Mouse (Mus musculus): ENCODE results near the gene Sdhaf2. TPM values are rescaled to one million over a fixed set of nuclear protein-coding genes. Genes with fewer than 3 reads are reported as not detected.

Sdhaf2 gene
- total RNA-seq, 2 experiments from 2014 or later: 52.5 to 60.1 TPM

DNA sequence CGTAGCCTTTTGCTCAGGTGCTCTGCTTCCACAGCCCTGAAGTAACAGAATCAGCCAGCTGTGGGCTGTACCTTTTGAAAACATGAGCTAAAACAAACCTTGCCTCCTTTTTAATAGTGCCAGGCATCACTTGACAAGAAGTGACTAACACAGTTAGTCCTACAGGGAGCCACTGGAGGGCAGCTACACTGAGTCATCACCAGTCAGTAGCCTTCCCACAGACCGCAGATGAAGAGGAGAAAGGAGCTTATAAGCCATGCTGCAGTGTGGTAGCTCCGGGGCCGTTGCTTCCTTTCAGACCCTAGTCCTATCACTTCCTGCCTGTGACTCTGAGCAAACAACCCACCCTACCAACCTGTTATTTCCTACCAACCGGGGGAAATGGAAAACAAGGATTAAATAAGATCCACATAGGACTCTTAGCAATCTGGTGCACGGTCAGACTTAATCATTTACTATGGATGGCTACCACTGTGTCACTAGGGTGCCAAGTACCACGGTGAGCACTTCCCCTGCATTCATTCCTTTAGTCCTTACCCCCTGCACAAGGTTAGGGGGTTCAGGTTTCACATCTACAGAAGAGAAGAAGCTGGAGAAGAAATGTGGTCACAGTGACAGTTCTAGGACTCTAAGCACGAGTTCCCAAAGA, 28.3 kb downstream of the Sdhaf2 start:
- DNase-seq: no peak

GRCm38 (mm10) chr19:10496976-10497375, 29.0 kb downstream of the Sdhaf2 start:
- DNase-seq: no peak

- DNase-seq: no peak
These were observed 30.3 kb downstream of the Sdhaf2 start for GRCm38 (mm10) chr19:10495670-10496069.

- DNase-seq: peak; percentile 59
These were observed 39.6 kb downstream of the Sdhaf2 start for GRCm38 (mm10) chr19:10486264-10486738.

DNA sequence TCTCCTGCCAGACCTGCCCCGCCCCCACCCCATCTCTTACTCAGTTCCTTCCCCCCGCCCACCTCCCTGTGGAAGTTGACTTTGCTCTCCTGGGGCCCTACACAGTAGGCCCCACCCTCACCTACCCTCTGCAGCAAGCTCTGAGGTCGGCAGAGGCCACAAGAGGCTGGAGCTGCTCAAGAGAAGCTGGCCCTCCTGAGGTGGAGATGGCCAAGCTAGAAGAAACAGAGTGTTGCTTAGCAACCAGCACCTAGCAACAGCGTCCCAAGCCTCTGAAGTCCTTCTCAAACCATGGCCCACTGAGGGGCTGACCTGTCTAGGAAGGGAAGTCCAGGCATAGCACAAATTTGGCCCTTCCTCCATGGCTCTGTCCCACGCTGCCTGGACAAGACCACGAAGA, 43.2 kb downstream of the Sdhaf2 start, which contains the start of gene Ppp1r32:
Ppp1r32 (minus strand) TSS at position 226 of the 400 bp plus-strand sequence.
- DNase-seq: no peak

- DNase-seq: no peak
These were observed 46.4 kb downstream of the Sdhaf2 start for GRCm38 (mm10) chr19:10479541-10479940.

DNA sequence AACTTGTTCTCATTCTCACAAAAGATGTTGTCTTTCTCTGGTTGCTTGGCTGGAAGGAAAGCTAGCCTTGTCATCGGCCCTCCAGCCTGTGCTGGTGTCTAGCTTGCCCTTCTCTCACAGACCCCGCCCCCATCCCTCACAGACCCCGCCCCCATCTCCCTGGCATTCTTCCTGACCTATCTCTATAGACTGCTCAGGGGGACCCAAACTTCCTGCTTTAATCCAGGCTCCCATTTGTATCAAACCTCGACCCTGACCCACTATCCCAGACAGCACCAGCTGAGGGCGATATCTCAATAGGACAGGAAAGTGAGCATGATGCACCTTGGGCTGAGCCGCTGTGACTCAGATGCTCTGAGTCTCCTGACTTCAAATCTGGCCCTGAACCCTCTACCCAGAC, 52.2 kb downstream of the Sdhaf2 start:
- DNase-seq: no peak

GRCm38 (mm10) chr19:10472958-10473357, 53.0 kb downstream of the Sdhaf2 start:
- no peak for DNase-seq

- DNase-seq: peak; percentile 38
These were observed 56.7 kb downstream of the Sdhaf2 start for GRCm38 (mm10) chr19:10469171-10469658.

GRCm38 (mm10) chr19:10464427-10464826, 61.5 kb downstream of the Sdhaf2 start:
- DNase-seq: no peak

DNA sequence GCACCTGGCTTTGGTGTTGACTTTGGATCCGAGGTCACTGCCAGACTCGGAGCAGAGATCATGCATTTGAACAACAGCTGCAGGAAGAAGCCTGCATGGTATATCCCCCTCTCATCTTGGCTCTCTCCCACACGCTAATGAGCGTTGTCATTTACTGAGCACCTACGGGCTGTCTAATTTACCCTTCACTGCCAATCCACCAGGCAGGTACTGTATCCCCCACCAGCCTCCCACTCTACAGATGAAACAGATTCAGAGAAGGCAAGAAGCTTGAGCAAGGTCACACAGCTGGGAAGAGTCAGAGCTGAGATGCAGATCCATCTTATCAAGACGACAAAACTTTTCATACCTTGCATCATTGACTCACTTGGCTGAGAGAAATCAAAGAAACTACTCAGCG, 64.4 kb downstream of the Sdhaf2 start:
- DNase-seq: no peak

- no peak for DNase-seq
These were observed 66.0 kb downstream of the Sdhaf2 start for GRCm38 (mm10) chr19:10459907-10460306.

DNA sequence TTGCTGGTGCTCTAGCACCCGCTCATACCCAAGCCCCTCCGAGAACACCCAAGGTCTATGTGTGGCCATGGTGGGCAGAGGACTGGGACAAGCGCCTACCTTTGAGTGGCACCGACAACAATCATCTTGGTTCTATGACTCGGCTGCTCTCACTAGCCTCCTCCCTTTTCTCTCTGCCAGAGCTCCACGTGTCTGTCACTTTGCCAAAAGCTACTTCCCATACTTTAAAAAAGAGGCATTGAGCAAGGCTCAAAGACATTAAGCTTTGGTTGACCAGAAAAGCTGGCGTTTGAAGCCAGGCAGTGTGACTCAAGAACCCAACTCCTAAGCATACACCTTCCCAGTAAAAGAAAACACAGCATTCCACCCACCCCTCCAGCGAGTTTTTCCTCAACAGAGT, 67.8 kb downstream of the Sdhaf2 start:
- peak; percentile 69 for DNase-seq

GRCm38 (mm10) chr19:10457484-10457800, 68.5 kb downstream of the Sdhaf2 start:
- peak; percentile 80 for DNase-seq

DNA sequence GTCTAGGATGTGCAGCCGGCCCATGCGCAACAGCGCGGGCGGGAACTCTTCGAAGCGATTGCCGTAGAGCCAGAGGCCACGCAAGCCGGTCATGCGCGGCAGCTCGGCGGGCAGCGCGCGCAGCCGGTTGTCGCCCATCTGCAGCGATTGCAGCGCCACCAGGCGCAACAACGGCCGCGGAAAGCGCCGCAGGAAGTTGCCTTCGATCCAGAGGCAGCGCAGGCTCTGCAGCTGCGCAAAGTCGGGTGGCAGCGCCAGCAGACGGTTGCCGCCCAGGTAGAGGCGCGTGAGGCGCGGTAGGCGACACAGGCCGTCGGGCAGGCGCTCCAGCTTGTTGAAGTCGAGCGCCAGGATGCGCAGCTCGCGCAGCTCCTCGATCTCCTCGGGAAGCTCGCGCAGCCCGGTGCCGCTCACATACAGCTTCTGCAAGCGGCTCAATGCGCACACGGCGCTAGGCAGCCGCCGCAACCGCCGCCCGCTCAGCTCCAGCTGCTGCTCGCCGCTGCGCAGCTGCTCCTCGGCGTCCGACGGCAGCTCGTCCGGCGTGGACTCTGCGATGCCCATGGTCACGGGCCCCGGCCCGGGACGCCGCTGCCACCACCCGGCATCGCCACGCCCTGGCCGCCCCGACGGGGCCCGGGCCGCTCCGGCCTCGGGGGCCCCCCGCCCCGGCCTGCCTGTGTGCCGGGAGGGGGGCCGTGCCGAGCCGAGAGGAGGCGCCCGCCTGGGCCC, 69.0 kb downstream of the Sdhaf2 start, which contains the start of gene Lrrc10b:
Lrrc10b (minus strand) TSS at position 722 of the 732 bp plus-strand sequence.
- DNase-seq: peak; percentile 76

DNA sequence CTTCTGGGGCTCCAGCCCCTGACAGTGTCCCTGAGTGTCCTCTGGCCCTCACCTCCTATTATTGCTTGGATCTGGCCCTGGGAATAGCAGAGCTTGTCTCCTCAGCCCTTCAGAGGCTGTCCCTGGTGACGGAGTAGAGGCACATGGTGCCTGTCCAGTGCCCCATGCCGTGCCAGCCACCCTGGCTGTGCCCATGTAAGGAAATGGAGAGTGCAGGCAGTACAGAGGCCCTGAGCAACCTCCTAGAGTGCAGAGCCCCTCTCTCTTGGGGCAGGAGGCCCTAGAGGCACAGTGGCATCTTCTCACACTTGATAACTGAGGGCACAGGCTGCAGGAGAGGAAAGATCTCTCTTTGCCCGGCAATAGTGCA, 70.5 kb downstream of the Sdhaf2 start:
- no peak for DNase-seq

DNA sequence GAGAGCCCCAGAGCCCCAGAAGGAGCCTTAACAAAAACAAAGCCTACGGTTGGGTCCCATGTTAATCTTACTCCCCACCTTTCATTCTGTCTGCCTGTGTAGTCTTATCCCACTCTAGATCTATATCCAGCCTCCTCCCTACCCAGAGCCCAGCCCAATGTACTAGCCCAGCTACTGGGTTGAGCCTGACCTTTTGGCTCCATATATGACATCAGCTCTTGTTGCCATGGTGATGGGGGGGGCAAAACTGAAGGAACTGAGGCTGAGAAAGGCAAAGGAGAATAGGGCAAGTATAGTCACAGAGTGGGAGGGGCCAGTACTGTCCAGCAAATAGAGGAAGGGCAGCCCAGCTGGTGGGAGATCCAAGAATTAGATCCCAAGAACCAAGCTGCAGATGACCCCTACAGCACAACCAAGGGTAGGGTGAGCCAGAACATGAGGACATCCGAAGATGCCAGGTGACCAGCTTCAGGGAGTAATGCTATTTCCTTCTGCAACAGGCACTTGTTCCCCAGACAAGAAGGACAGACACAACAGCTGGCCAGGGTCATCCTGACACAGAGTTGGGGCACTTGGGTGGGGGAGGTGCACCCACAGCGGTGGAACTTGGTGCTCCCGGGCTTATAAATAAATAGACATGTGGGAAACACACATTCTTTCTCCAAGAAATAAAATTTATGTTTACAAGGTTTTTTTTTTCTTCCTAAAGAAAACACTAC, 71.1 kb downstream of the Sdhaf2 start:
- no peak for DNase-seq

Other genes starting within 250 kb of the Sdhaf2 start
- gene Dagla, start 221.3 kb downstream of the Sdhaf2 start, total RNA-seq (2021): 1 to 10 TPM; 6.3 to 8.4 TPM
- gene Syt7, start 137.1 kb downstream of the Sdhaf2 start, total RNA-seq (2021): 10 to 100 TPM; 25.8 to 26.3 TPM
- gene Lrrc10b, start 68.7 kb downstream of the Sdhaf2 start, total RNA-seq (2021): 1 to 10 TPM; 3.4 to 4.7 TPM
- under 1 TPM; 0.63 to 0.94 TPM for gene Ppp1r32, start 43.2 kb downstream of the Sdhaf2 start, total RNA-seq (2021)
- gene Cpsf7, start 876 bp downstream of the Sdhaf2 start, total RNA-seq (2021): 10 to 100 TPM; 50.0 to 69.4 TPM
- gene Tmem216, start 30.1 kb upstream of the Sdhaf2 start, total RNA-seq (2021): 10 to 100 TPM; 11.5 to 16.7 TPM
- gene Cyb561a3, start 51.0 kb upstream of the Sdhaf2 start, total RNA-seq (2021): 10 to 100 TPM; 17.9 to 21.6 TPM
- 1 to 10 TPM; 8.6 to 8.7 TPM for gene Tmem138, start 51.2 kb upstream of the Sdhaf2 start, total RNA-seq (2021)
- gene Ddb1, start 79.2 kb upstream of the Sdhaf2 start, total RNA-seq (2021): 100 to 1,000 TPM; 252 to 259 TPM
- gene Tkfc, start 79.5 kb upstream of the Sdhaf2 start, total RNA-seq (2021): 10 to 100 TPM; 32.0 to 64.7 TPM
- 1 to 10 TPM; 1.9 to 3.2 TPM for gene Vwce, start 108.1 kb upstream of the Sdhaf2 start, total RNA-seq (2021)
- not detected for gene Pga5, start 151.9 kb upstream of the Sdhaf2 start, total RNA-seq (2021)
- gene Vps37c, start 162.6 kb upstream of the Sdhaf2 start, total RNA-seq (2021): 10 to 100 TPM; 18.9 to 21.5 TPM
- gene Cd5, start 212.9 kb upstream of the Sdhaf2 start, total RNA-seq (2021): 1 to 10 TPM; 2.5 to 2.8 TPM

Data from adrenal gland, postnatal 10 days (tissue).